Mouse (Mus musculus) stomach, postnatal 0 days (tissue): ENCODE measurements at regions not wholly inside any gene's neighbourhood (a gene's known extent, or its start where the extent isn't known, plus 50 kb on each side); places are given as distances from the start of the nearest gene placed in this dataset.

Source experiments
- CTCF ChIP-seq: IDR thresholded peaks from 2 replicates; pipeline ENCODE4 v1.5.1; 2016; ENCODE audit warnings: antibody characterized with exemption, low read depth, mild to moderate bottlenecking, moderate library complexity
- EP300 ChIP-seq: optimal IDR thresholded peaks from 2 replicates; pipeline ENCODE3; 2016; ENCODE audit warnings: antibody characterized with exemption

DNA sequence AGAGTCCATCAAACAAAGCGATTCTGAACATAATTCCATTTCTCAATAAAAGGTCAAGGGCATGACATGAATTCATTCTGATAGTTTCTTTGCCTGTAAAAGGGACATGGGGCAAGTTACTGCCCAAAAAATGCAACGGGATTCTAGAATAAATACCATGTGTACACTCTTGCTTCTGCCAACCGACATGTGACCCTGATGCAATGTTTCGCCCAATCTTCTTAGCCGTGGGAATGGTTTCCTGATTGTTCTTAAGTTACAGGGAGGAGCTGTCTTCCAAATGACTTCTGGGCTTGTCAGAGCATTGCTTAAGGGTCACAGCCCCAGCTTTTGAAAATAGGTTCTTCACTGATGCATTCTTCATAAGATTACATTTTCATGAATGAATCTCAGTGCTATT is 71.4 kb upstream of the Gm10260 start:
- no peak for TF ChIP-seq CTCF
- no peak for TF ChIP-seq EP300
